Mouse (Mus musculus) left cerebral cortex, adult 18-20 months (tissue): ENCODE results near the gene Hoxb6. TPM values are rescaled to one million over a fixed set of nuclear protein-coding genes. Genes with fewer than 3 reads are reported as not detected.

ENCODE experiments used
- DNase-seq, 2 experiments: peaks; one replicate each; pipeline ENCODE4 v3.0.0; 2021 to 2022; ENCODE audit warnings: low spot score in 2 of 2, mixed read lengths in 1 of 2
- total RNA-seq, 2 experiments: library from RNA; stranded (reverse); gene quantifications; 2 replicates each; pipeline ENCODE4 v1.2.3; 2021

The Hoxb6 gene
- total RNA-seq, 2 experiments from 2014 or later: not detected

GRCm38 (mm10) chr11:96268031-96268745, 24.1 kb upstream of the Hoxb6 start:
- DNase-seq: no peak

- DNase-seq: no peak
Observed at GRCm38 (mm10) chr11:96269869-96270268, 22.4 kb upstream of the Hoxb6 start.

GRCm38 (mm10) chr11:96270996-96271540, 21.2 kb upstream of the Hoxb6 start, which contains the start of gene Hoxb9:
Gene Hoxb9 (plus strand): TSS chr11:96271457.
- no peak for DNase-seq

- DNase-seq: no peak
Observed at GRCm38 (mm10) chr11:96271541-96272011, 20.7 kb upstream of the Hoxb6 start.

GRCm38 (mm10) chr11:96272024-96272921, 20.0 kb upstream of the Hoxb6 start:
- no peak for DNase-seq

GRCm38 (mm10) chr11:96274428-96274827, 17.8 kb upstream of the Hoxb6 start:
- DNase-seq: no peak

GRCm38 (mm10) chr11:96275896-96276295, 16.4 kb upstream of the Hoxb6 start:
- no peak for DNase-seq

- no peak for DNase-seq
Observed at GRCm38 (mm10) chr11:96277151-96278044, 14.9 kb upstream of the Hoxb6 start.

GRCm38 (mm10) chr11:96278324-96278723, 14.0 kb upstream of the Hoxb6 start:
- DNase-seq: no peak

GRCm38 (mm10) chr11:96278773-96279172, 13.5 kb upstream of the Hoxb6 start:
- DNase-seq: peak; percentile 90

GRCm38 (mm10) chr11:96279421-96280233, 12.6 kb upstream of the Hoxb6 start:
- no peak for DNase-seq

- DNase-seq: no peak
Observed at GRCm38 (mm10) chr11:96280399-96281378, 11.6 kb upstream of the Hoxb6 start.

- no peak for DNase-seq
Observed at GRCm38 (mm10) chr11:96281396-96281795, 10.9 kb upstream of the Hoxb6 start.

- DNase-seq: no peak
Observed at GRCm38 (mm10) chr11:96281855-96282570, 10.3 kb upstream of the Hoxb6 start, which contains the start of gene Hoxb8. Gene Hoxb8 (plus strand): TSS chr11:96281905.

GRCm38 (mm10) chr11:96282795-96283430, 9.4 kb upstream of the Hoxb6 start:
- no peak for DNase-seq

- DNase-seq: no peak
Observed at GRCm38 (mm10) chr11:96284041-96284749, 8.1 kb upstream of the Hoxb6 start.
